Mouse (Mus musculus) small intestine, adult 2 months (tissue): ENCODE measurements around the gene Lrch1.

Experiments
- CTCF ChIP-seq: fragments of 200-500 bp; IDR thresholded peaks from 2 replicates; pipeline ENCODE4 v1.5.1; 2012; ENCODE audit warnings: low read depth, mild to moderate bottlenecking, control low read depth, inconsistent platforms, low read length, moderate library complexity, mixed read lengths; ENCODE audit not compliant: insufficient replicate concordance, insufficient read length; ENCODE audit errors: extremely low read depth
- POLR2A ChIP-seq: fragments of 200-500 bp; IDR thresholded peaks from 2 replicates; pipeline ENCODE4 v1.6.1; 2012; ENCODE audit warnings: low read depth, mild to moderate bottlenecking, control low read depth, inconsistent platforms, low read length, moderate library complexity

GRCm38 (mm10) chr14:74900705-74901369 lies 46.8 kb downstream of the Lrch1 start:
- no peak for TF ChIP-seq CTCF
- no peak for TF ChIP-seq POLR2A
